Mouse (Mus musculus): Measurements from ENCODE around the gene Ubl3.

DNA sequence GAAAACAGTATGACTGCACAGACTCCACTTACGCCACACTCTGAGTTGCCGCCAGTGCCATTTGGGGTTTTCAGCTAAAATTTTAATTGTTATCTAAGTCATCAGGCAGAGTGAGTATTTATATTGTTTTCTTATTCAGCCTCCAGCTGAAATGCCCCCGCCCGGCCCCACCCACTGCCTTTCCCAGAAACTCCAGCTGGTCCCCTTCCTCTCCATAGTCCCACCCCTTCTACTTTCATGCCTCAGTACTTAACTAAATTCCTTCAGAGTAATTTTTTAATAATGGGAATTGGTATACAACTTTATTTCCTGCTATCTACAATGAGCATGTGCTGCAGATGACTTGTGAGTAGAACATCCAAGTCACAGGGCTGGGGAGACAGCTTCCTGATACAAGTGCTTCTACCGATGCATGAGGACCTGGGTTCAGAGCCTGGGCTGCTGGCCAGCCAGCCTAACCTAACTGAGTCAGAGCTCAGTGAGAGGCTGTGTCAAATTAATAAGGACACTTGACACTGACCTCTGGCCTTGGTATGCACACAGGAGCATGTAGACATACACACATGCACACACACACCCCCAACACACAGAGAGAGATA is 40.4 kb downstream of the Ubl3 start:
- TF ChIP-seq EP300 (IDR thresholded peaks at IDR 0.05; ENCODE audit: insufficient read depth, low read depth, low read length) (no peak), CTCF (IDR thresholded peaks at IDR 0.05) (no peak)

Data from heart, adult 2 months (tissue).